Mouse (Mus musculus) lung, embryonic 16.5 days (tissue): ENCODE data around the gene Auh. TPM values are rescaled to one million over a fixed set of nuclear protein-coding genes. Genes with fewer than 3 reads are reported as not detected.

Experiments
- ATAC-seq: fragments of 200-750 bp; cut with Nextera tagmentation; 2 replicates; pipeline ENCODE4 v1.8.0; 2017; ENCODE audit warnings: low read depth, mild to moderate bottlenecking, moderate library complexity
- H3K27ac ChIP-seq: fragments of 300-500 bp; sonication (generic); 2 replicates; pipeline ENCODE4 v1.5.1; 2014; ENCODE audit warnings: mild to moderate bottlenecking, control low read depth, low read length
- H3K27me3 ChIP-seq: fragments of 300-500 bp; sonication (generic); 2 replicates; pipeline ENCODE4 v1.6.1; 2014; ENCODE audit warnings: low read depth, low read length, mixed read lengths; ENCODE audit not compliant: control insufficient read depth, insufficient read depth
- H3K36me3 ChIP-seq: fragments of 300-500 bp; sonication (generic); 2 replicates; pipeline ENCODE4 v1.6.1; 2014; ENCODE audit warnings: low read length; ENCODE audit not compliant: control insufficient read depth, insufficient read depth
- H3K4me1 ChIP-seq: fragments of 300-500 bp; sonication (generic); replicated peaks from 2 replicates; pipeline ENCODE4 v1.6.1; 2014; ENCODE audit warnings: low read length, mixed read lengths; ENCODE audit not compliant: control insufficient read depth, insufficient read depth
- H3K4me2 ChIP-seq: fragments of 300-500 bp; sonication (generic); 2 replicates; pipeline ENCODE4 v1.6.1; 2014; ENCODE audit warnings: low read depth, low read length, control low read depth
- H3K4me3 ChIP-seq: fragments of 300-500 bp; sonication (generic); 2 replicates; pipeline ENCODE4 v1.5.1; 2014; ENCODE audit warnings: mild to moderate bottlenecking, low read length, control low read depth
- H3K9ac ChIP-seq: fragments of 300-500 bp; sonication (generic); 2 replicates; pipeline ENCODE4 v1.6.1; 2014; ENCODE audit warnings: low read length, control low read depth
- H3K9me3 ChIP-seq: fragments of 300-500 bp; sonication (generic); 2 replicates; pipeline ENCODE4 v1.6.1; 2016; ENCODE audit warnings: low read length; ENCODE audit not compliant: control insufficient read depth
- WGBS: fragments of 180-500 bp; shearing (Covaris S2); extraction: QIAGEN DNeasy Blood & Tissue Kit; methylation state at CpG from one replicate; pipeline ENCODE4 v1.1.7; 2014; 5-methylcytosine and 5-hydroxymethylcytosine counted together
- polyA plus RNA-seq: library from polyadenylated mRNA; unstranded; fragments of >200 nt; fragmentation: Nextera tagmentation; extraction: Ambion mirVana; gene quantifications from 2 replicates; pipeline ENCODE4 v1.2.1, GENCODE M21; 2015

Auh gene
- polyA plus RNA-seq, 1 experiment from 2014 or later, result 44.6 TPM

GRCm38 (mm10) chr13:52845618-52846017 lies 83.9 kb downstream of the Auh start:
- H3K9me3 ChIP-seq, result no peaks in the 10 kb centered on the region
- H3K4me1 ChIP-seq, result peaks cover 13% of the 10 kb centered on the region
- H3K36me3 ChIP-seq, result 0 out of 2 replicates have a peak, but pooled peaks cover 2% of the 10 kb centered on the region
- no peak overlapping the region for H3K9ac ChIP-seq
- H3K27me3 ChIP-seq, result no peaks in the 10 kb centered on the region
- no peak overlapping the region for H3K27ac ChIP-seq
- no peak overlapping the region for H3K4me3 ChIP-seq
- H3K4me2 ChIP-seq, result no peak overlapping the region
- 82% methylated on average over 4 of the region's 4 CpGs for WGBS
- ATAC-seq, result no peak

DNA sequence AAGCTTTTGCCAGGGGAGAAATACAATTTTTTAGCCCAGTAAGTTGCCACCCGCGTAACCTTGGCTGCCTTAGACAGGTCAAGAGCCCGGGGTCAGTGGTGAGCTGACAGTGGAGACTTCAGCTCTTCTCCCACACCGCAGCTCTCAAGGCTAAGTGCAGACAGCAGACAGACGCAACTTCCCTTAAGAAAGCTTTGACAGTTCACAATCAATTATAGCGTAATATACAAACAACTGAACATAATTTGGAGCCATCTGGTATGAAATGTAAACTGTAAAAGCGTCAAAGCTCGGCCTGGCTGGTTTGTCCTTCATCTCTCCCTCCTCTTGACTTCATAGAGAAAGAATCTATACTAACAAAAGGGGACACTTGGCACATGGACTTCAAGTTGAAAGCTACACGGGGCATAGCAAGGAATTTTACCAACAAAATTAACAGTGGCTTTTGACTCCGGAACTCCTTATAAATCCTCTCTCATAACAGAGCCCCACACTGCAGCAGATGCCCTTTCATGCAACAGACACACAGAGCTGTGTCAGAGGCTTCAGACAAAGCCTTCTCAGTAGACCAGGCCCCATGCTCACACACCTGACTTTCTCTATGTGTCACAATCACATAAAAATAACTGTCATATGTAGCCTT lies 85.8 kb downstream of the Auh start:
- ATAC-seq, result peak; percentile 69
- H3K9me3 ChIP-seq, result no peaks in the 10 kb centered on the region
- H3K27me3 ChIP-seq, result no peaks in the 10 kb centered on the region
- H3K27ac ChIP-seq, result peak overlapping the region; percentile 56
- H3K4me3 ChIP-seq, result no peak overlapping the region
- 0 out of 2 replicates have a peak, but pooled peaks cover 2% of the 10 kb centered on the region for H3K36me3 ChIP-seq
- no peak overlapping the region for H3K9ac ChIP-seq
- WGBS, result 27% methylated on average over 10 of the region's 10 CpGs
- H3K4me2 ChIP-seq, result no peak overlapping the region
- H3K4me1 ChIP-seq, result peaks cover 13% of the 10 kb centered on the region

GRCm38 (mm10) chr13:52836231-52836630 lies 93.2 kb downstream of the Auh start:
- no peak for ATAC-seq
- Histone ChIP-seq H3K9ac (no peak overlapping the region), H3K4me2 (no peak overlapping the region), H3K9me3 (0 out of 2 replicates have a peak, but pooled peaks cover 2% of the 10 kb centered on the region), H3K4me1 (no peaks in the 10 kb centered on the region; the same call in 1 of the 2 replicates), H3K27me3 (no peaks in the 10 kb centered on the region), H3K36me3 (peaks cover 9% of the 10 kb centered on the region; the same call in 1 of the 2 replicates), H3K4me3 (no peak overlapping the region), H3K27ac (no peak overlapping the region)
- WGBS, result 75% methylated on average over 8 of the region's 8 CpGs

GRCm38 (mm10) chr13:52834591-52834990 lies 94.9 kb downstream of the Auh start:
- no peak overlapping the region for H3K4me3 ChIP-seq
- no peak overlapping the region for H3K4me2 ChIP-seq
- no peak for ATAC-seq
- H3K9me3 ChIP-seq, result 0 out of 2 replicates have a peak, but pooled peaks cover 2% of the 10 kb centered on the region
- H3K36me3 ChIP-seq, result peaks cover 9% of the 10 kb centered on the region; the same call in 1 of the 2 replicates
- H3K27ac ChIP-seq, result no peak overlapping the region
- no peak overlapping the region for H3K9ac ChIP-seq
- WGBS, result 64% methylated on average over 8 of the region's 8 CpGs
- peaks cover under 1% of the 10 kb centered on the region for H3K4me1 ChIP-seq
- H3K27me3 ChIP-seq, result no peaks in the 10 kb centered on the region

GRCm38 (mm10) chr13:52833748-52834147 lies 95.7 kb downstream of the Auh start:
- 72% methylated on average over 2 of the region's 2 CpGs for WGBS
- no peak overlapping the region for H3K27ac ChIP-seq
- H3K4me2 ChIP-seq, result no peak overlapping the region
- no peak overlapping the region for H3K4me3 ChIP-seq
- 0 out of 2 replicates have a peak, but pooled peaks cover 2% of the 10 kb centered on the region for H3K9me3 ChIP-seq
- peaks cover 9% of the 10 kb centered on the region; the same call in 1 of the 2 replicates for H3K36me3 ChIP-seq
- no peak for ATAC-seq
- peaks cover 6% of the 10 kb centered on the region for H3K4me1 ChIP-seq
- H3K9ac ChIP-seq, result no peak overlapping the region
- no peaks in the 10 kb centered on the region for H3K27me3 ChIP-seq

DNA sequence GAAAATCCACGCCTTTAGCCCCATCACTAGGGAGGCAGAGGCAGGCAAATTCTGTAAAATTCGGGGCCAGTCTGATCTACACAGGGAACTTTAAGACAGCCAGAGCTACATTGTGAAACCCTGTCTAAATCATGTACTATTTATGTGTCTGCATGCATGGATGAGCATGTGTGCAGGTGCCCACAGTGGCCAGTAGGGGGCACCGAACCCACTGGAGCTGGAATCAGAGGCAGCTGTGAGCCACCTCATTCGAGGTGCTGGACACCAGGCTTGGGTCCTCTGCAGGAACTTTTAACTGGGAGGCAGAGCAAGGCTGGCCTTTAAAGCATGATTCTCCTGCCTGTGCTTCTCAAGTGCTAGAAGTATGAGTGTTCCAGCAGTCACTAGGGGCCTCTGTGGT lies 96.3 kb downstream of the Auh start:
- Histone ChIP-seq H3K9me3 (0 out of 2 replicates have a peak, but pooled peaks cover 2% of the 10 kb centered on the region), H3K4me3 (no peak overlapping the region), H3K4me1 (peaks cover 12% of the 10 kb centered on the region), H3K27me3 (no peaks in the 10 kb centered on the region), H3K4me2 (no peak overlapping the region), H3K27ac (no peak overlapping the region), H3K9ac (no peak overlapping the region), H3K36me3 (peaks cover 9% of the 10 kb centered on the region; the same call in 1 of the 2 replicates)
- 73% methylated on average over 4 of the region's 4 CpGs for WGBS
- ATAC-seq, result no peak

DNA sequence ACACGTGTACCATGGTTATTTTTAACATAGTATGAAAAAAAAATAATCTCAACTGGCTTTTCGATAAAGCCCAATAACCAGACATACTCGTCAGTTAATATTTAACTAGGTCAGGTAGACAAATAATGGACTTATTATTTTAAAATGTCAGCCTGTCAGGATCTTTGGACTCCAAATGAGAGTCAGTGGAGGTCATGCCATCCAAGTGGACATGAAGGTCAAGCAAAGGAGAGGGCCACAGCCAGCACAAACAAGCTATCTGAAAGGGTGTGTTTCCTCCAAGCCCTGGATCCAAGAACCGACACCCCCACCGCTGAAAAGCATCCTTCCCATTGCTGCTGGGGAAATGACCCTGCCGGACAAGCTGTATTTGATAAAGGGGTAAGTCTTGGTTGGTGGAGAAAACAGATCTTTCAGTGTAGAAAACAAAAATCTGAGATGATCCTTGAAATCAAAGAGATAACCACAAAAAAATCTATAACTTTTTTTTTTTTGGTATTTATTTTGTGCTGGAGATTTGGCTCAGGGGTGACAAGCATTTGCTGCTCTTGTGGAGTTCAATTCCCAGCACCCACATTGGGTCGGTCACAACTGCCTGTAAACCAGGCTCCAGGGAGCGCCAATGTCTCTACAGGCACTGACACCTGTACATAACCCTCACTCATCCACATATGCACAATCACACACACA lies 96.9 kb downstream of the Auh start:
- H3K4me1 ChIP-seq, result peaks cover 14% of the 10 kb centered on the region
- no peak overlapping the region for H3K4me2 ChIP-seq
- no peak overlapping the region for H3K4me3 ChIP-seq
- no peak overlapping the region for H3K27ac ChIP-seq
- no peaks in the 10 kb centered on the region for H3K27me3 ChIP-seq
- ATAC-seq, result no peak
- H3K36me3 ChIP-seq, result peaks cover 6% of the 10 kb centered on the region; the same call in 1 of the 2 replicates
- H3K9ac ChIP-seq, result no peak overlapping the region
- H3K9me3 ChIP-seq, result 0 out of 2 replicates have a peak, but pooled peaks cover 2% of the 10 kb centered on the region
- WGBS, result 67% methylated on average over 8 of the region's 8 CpGs

DNA sequence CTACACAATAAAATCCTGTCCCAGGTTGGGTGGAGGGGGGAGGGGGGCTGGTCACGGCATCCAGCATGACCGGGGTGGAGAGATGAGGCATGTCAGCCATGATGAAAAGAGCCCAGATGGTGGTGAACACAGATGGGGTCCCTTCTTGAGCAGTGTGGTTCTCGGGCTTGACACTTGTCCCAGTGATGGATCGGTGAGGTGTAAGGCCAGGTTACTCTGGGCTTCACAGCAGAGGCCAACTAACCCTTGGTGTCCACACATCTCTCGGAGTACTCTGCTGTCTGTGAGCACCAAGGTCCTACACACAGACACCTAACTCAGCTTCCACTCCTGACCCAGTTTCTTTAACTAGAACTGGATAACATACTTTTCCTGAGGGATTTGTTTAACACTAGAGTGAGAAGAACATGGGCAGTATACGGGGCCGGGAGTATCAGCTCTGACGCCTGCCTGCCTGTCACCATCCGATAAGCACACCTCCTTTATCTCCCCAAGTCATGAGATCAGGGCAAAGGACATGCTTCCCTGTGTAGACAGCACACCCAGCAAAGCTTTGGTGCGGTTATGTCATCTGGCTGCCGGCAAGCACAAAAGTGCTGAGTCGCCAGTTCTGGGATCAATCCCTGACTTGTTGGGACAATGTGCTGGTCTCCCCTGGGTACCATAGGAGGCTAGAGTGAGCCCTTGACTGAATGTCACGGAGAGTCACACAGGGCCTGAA lies 98.3 kb downstream of the Auh start:
- Histone ChIP-seq H3K27ac (no peak overlapping the region), H3K4me2 (no peak overlapping the region), H3K9me3 (0 out of 2 replicates have a peak, but pooled peaks cover 2% of the 10 kb centered on the region), H3K4me1 (peaks cover 14% of the 10 kb centered on the region), H3K4me3 (no peak overlapping the region), H3K36me3 (no peaks in the 10 kb centered on the region), H3K9ac (no peak overlapping the region), H3K27me3 (no peaks in the 10 kb centered on the region)
- WGBS, result 71% methylated on average over 13 of the region's 13 CpGs
- no peak for ATAC-seq
